Mouse (Mus musculus) lung, postnatal 0 days (tissue): Measurements from ENCODE around the gene Mmp14. TPM values are rescaled to one million over a fixed set of nuclear protein-coding genes. Genes with fewer than 3 reads are reported as not detected.

Source experiments
- ATAC-seq: fragments of 200-750 bp; cut with Nextera tagmentation; 2 replicates; pipeline ENCODE4 v1.8.0; 2017; ENCODE audit warnings: moderate library complexity
- DNase-seq: peaks from one replicate; pipeline ENCODE4 v3.0.0-alpha.2; 2016; ENCODE audit warnings: low spot score
- H3K27ac ChIP-seq: fragments of 300-500 bp; sonication (generic); 2 replicates; pipeline ENCODE4 v1.5.1; 2014; ENCODE audit warnings: antibody characterized with exemption, mild to moderate bottlenecking, low read length, mixed read lengths
- H3K27me3 ChIP-seq: fragments of 300-500 bp; sonication (generic); replicated peaks from 2 replicates; pipeline ENCODE4 v1.6.1; 2014; ENCODE audit warnings: low read length, mixed read lengths; ENCODE audit not compliant: insufficient read depth
- H3K36me3 ChIP-seq: fragments of 300-500 bp; sonication (generic); 2 replicates; pipeline ENCODE4 v1.6.1; 2014; ENCODE audit warnings: low read length, mixed read lengths; ENCODE audit not compliant: insufficient read depth
- H3K4me1 ChIP-seq: fragments of 300-500 bp; sonication (generic); 2 replicates; pipeline ENCODE4 v1.6.1; 2014; ENCODE audit warnings: antibody characterized with exemption, low read depth, low read length, mixed read lengths; ENCODE audit not compliant: insufficient read depth
- H3K4me2 ChIP-seq: fragments of 300-500 bp; sonication (generic); replicated peaks from 2 replicates; pipeline ENCODE4 v1.6.1; 2014; ENCODE audit warnings: low read depth, mild to moderate bottlenecking, low read length, moderate library complexity, mixed read lengths
- H3K4me3 ChIP-seq: fragments of 300-500 bp; sonication (generic); 2 replicates; pipeline ENCODE4 v1.5.1; 2014; ENCODE audit warnings: low read depth, low read length
- H3K9ac ChIP-seq: fragments of 300-500 bp; sonication (generic); replicated peaks from 2 replicates; pipeline ENCODE4 v1.6.1; 2014; ENCODE audit warnings: low read depth, mild to moderate bottlenecking
- H3K9me3 ChIP-seq: fragments of 300-500 bp; sonication (generic); 2 replicates; pipeline ENCODE4 v1.6.1; 2016; ENCODE audit warnings: low read length, mixed read lengths
- CTCF ChIP-seq: IDR thresholded peaks from 2 replicates; pipeline ENCODE4 v1.5.1; 2016; ENCODE audit warnings: antibody characterized with exemption, mild to moderate bottlenecking
- EP300 ChIP-seq: IDR thresholded peaks from 2 replicates; pipeline ENCODE4 v1.6.1; 2016; ENCODE audit warnings: antibody characterized with exemption, mild to moderate bottlenecking, control low read depth
- WGBS: fragments of 180-500 bp; shearing (Covaris S2); extraction: QIAGEN DNeasy Blood & Tissue Kit; methylation state at CpG from one replicate; pipeline ENCODE4 v1.1.7; 2014; 5-methylcytosine and 5-hydroxymethylcytosine counted together
- polyA plus RNA-seq: library from polyadenylated mRNA; unstranded; fragments of >200 nt; fragmentation: Nextera tagmentation; extraction: Ambion mirVana; gene quantifications from 2 replicates; pipeline ENCODE4 v1.2.1, GENCODE M21; 2015

Mmp14 gene
- polyA plus RNA-seq: 150 and 155 TPM in 2 replicates

DNA sequence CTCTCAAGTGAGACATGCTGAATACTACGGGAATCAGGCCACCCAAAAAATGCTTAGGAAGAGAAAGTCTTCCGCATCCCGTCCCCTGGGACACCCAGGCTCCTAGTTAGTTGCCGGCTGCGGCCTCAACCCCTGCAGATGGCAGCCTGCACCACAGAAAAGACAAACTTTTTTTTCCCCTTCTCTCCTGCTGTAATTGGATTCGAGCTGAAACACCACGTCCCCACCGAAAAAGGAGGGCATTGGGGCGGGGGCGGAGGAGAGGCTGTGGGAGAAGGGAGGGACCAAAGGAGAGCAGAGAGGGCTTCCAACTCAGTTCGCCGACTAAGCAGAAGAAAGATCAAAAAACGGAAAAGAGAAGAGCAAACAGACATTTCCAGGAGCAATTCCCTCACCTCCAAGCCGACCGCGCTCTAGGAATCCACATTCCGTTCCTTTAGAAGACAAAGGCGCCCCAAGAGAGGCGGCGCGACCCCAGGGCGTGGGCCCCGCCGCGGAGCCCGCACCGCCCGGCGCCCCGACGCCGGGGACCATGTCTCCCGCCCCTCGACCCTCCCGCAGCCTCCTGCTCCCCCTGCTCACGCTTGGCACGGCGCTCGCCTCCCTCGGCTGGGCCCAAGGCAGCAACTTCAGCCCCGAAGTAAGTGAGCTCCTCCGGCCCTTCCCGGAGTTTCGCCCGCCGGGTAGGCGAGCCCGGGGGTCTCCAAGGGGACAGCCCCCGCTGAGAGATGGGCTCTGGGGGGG is at the start of gene Mmp14:
Gene Mmp14, plus strand, starts transcription at position 279 of the 744 bp plus-strand sequence.
- Histone ChIP-seq H3K27ac (peak within 1 kb of the TSS; percentile 98), H3K4me3 (peak within 1 kb of the TSS; percentile 89), H3K36me3 (no peaks in the 10 kb centered on the region; the same call in 1 of the 2 replicates), H3K9me3 (no peaks in the 10 kb centered on the region), H3K9ac (peak within 1 kb of the TSS; percentile 97), H3K4me2 (peak within 1 kb of the TSS; percentile 77), H3K27me3 (no peaks in the 10 kb centered on the region), H3K4me1 (peaks cover 39% of the 10 kb centered on the region; the same call in 1 of the 2 replicates)
- peak; percentile 47 for ATAC-seq
- 1% methylated on average over 37 of the region's 49 CpGs for WGBS
- peak; percentile 94 for DNase-seq
- TF ChIP-seq CTCF (peak; percentile 58), EP300 (peak; percentile 25; the same call in 1 of the 2 replicates)

DNA sequence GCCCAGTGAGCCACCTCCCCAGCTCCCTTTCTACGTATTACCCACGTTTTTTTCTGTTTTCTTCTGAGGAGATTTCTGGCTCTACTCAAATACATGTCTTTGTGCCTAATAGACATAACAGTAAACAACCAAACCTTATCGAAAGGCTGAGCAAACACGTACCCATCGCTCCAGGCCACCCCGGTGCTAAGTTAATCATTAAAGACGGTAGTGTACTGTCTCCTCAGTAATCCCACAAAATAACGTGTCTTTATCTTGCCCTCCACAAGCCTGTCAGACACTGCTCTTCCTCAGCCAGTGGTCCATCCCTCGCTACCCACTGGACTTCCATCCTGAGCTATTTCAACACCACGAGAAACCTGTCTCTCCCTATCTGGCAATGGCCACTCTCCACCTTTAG is 49.6 kb upstream of the Mmp14 start:
- no peaks in the 10 kb centered on the region for H3K36me3 ChIP-seq
- no peak for ATAC-seq

DNA sequence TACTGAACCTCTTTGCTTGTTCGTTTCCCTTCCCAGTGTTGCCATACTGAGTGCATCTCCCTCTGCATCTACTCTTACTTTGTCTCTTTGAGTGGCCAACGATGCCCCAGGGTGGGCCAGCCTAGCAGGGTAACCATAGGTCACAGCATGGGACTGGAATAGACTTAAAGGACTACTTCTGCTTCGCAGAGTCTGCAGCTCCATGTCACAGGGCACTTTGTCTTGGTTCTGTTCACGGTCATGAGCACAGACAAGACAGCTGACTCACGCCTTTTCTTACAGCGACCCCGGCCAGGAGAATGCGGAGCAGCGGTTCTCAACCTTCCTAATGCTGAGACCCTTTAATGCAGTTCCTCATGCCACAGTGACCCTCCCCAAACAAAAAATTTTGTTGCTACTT is 48.8 kb upstream of the Mmp14 start:
- Histone ChIP-seq H3K9ac (no peak overlapping the region), H3K4me3 (no peak overlapping the region), H3K27me3 (no peaks in the 10 kb centered on the region), H3K4me1 (no peaks in the 10 kb centered on the region; the same call in 1 of the 2 replicates), H3K9me3 (no peaks in the 10 kb centered on the region), H3K4me2 (no peak overlapping the region), H3K36me3 (no peaks in the 10 kb centered on the region), H3K27ac (no peak overlapping the region)
- no peak for DNase-seq
- no peak for TF ChIP-seq EP300
- TF ChIP-seq CTCF: no peak
- 84% methylated on average over 9 of the region's 9 CpGs for WGBS
- no peak for ATAC-seq

More for the DNA sequence above, 49.6 kb upstream of the Mmp14 start:
- WGBS: 56% methylated on average over 10 of the region's 10 CpGs
- no peaks in the 10 kb centered on the region; the same call in 1 of the 2 replicates for H3K4me1 ChIP-seq
- H3K27ac ChIP-seq: no peak overlapping the region
- TF ChIP-seq EP300 (no peak), CTCF (no peak)
- no peaks in the 10 kb centered on the region for H3K27me3 ChIP-seq
- no peaks in the 10 kb centered on the region for H3K9me3 ChIP-seq
- no peak overlapping the region for H3K4me2 ChIP-seq
- H3K4me3 ChIP-seq: no peak overlapping the region
- H3K9ac ChIP-seq: no peak overlapping the region
- no peak for DNase-seq

DNA sequence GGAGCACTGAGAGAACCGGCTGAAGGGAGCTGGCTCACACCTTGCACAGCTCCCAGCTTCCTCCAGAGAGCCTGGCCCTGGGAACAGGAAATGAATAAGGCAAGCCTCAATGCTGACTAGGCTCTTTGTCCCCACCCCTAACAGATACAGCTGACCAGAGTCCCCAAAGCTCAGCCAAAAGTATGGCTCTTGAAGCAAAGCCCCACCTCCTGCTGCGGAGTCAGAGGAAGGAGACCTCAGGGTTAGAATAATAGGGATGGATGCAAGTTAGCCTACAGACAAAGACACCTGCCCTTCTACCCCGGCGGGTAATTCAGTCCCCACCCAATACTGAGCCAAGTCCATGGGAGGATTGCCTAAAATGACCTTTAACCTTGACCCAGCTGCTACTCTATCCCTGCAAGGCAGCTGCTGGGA is 48.0 kb upstream of the Mmp14 start:
- no peak overlapping the region for H3K4me3 ChIP-seq
- ATAC-seq: peak; percentile 58
- H3K27me3 ChIP-seq: no peaks in the 10 kb centered on the region
- H3K9me3 ChIP-seq: no peaks in the 10 kb centered on the region
- TF ChIP-seq CTCF: no peak
- no peak for TF ChIP-seq EP300
- no peak overlapping the region for H3K4me2 ChIP-seq
- H3K9ac ChIP-seq: no peak overlapping the region
- DNase-seq: peak; percentile 38
- 50% methylated on average over 4 of the region's 4 CpGs for WGBS
- H3K4me1 ChIP-seq: no peaks in the 10 kb centered on the region; the same call in 1 of the 2 replicates
- H3K27ac ChIP-seq: no peak overlapping the region
- no peaks in the 10 kb centered on the region for H3K36me3 ChIP-seq

DNA sequence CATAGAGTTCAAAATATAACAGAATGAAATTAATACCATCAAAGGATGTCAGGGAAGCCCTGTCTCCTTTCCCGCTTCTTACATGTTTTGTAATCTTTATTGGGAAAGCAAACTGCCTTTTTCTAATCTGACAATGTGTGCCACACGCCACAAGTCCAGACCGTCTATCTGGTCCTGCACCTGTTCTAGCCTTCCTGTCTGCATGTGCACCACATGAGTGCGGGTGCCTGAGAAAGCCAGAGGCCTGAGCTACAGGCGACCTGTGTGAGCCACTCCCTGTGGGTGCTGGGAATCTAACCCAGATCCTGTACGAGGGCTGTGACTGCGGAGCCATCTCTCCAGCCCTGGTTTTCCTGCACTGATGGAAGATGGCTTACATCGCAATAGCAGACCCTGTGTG is 47.0 kb upstream of the Mmp14 start:
- no peak overlapping the region for H3K9ac ChIP-seq
- no peaks in the 10 kb centered on the region for H3K27me3 ChIP-seq
- no peak overlapping the region for H3K4me3 ChIP-seq
- ATAC-seq: no peak
- DNase-seq: no peak
- no peak overlapping the region for H3K27ac ChIP-seq
- H3K9me3 ChIP-seq: no peaks in the 10 kb centered on the region
- 89% methylated on average over 8 of the region's 8 CpGs for WGBS
- no peaks in the 10 kb centered on the region; the same call in 1 of the 2 replicates for H3K4me1 ChIP-seq
- H3K36me3 ChIP-seq: no peaks in the 10 kb centered on the region
- no peak overlapping the region for H3K4me2 ChIP-seq
- TF ChIP-seq CTCF (no peak), EP300 (no peak)

DNA sequence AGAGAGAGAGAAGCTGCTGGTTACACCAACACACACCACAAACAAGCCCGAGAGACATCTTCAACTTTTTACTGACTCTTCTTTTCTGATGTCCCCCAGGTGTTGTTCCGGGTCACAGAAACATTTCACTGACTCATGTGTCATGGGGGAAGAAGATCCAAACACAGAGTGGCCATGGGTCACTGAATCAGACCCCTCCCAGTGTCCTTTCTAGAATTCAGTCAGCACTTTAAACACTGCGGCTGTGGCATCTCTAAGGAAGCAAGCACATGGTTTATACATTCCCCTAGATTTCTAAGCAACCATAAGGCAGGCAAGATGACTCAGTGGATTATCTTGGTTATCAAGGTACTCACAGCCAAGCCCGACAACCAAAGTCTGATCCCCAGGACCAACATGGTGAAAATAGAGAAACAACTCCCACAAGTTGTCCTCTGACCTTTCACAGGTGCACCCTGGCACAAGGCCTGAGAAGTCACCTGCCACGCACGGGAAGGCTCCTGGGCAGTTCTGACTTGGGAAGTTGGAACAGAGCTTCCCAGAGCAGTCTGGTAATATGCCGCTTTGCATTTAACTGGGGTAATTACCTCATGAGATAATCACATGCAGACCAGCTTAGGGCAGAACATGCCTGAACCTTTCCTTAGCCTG is 45.3 kb upstream of the Mmp14 start:
- H3K9ac ChIP-seq: no peak overlapping the region
- WGBS: 88% methylated on average over 7 of the region's 7 CpGs
- ATAC-seq (no peak), DNase-seq (no peak)
- H3K4me3 ChIP-seq: no peak overlapping the region
- TF ChIP-seq EP300 (no peak), CTCF (no peak)
- H3K27ac ChIP-seq: no peak overlapping the region
- H3K4me2 ChIP-seq: no peak overlapping the region
- H3K4me1 ChIP-seq: no peaks in the 10 kb centered on the region
- H3K9me3 ChIP-seq: no peaks in the 10 kb centered on the region
- no peaks in the 10 kb centered on the region for H3K27me3 ChIP-seq
- H3K36me3 ChIP-seq: no peaks in the 10 kb centered on the region
